Mouse (Mus musculus): ENCODE measurements around the gene Gm12185. TPM values are rescaled to one million over a fixed set of nuclear protein-coding genes. Genes with fewer than 3 reads are reported as not detected.
"Not testable (repeated sequence)": the region's sequence is repeated elsewhere in the genome, so short reads cannot be mapped to it uniquely, and the experiment has no call there.

The Gm12185 gene
- not detected in 2 replicates for polyA plus RNA-seq (2015; fragmentation: Nextera tagmentation; extraction: Ambion mirVana)

- DNase-seq; H3K9ac ChIP-seq; H3K36me3 ChIP-seq; ATAC-seq (ENCODE audit: low read depth); H3K27ac ChIP-seq; H3K27me3 ChIP-seq; H3K9me3 ChIP-seq (replicated peaks); H3K4me2 ChIP-seq; H3K4me3 ChIP-seq (replicated peaks): not testable (repeated sequence)
- WGBS (ENCODE audit: insufficient replicate concordance), result 45% methylated on average over 4 of the region's 4 CpGs
- H3K4me1 ChIP-seq (replicated peaks), result peaks cover 17% of the 10 kb centered on the region
These were observed at the start of gene Gm12185 for GRCm38 (mm10) chr11:48991740-48992520. Gm12185 (minus strand) TSS chr11:48992226.

GRCm38 (mm10) chr11:49012074-49012473, 20.0 kb upstream of the Gm12185 start:
- not testable (repeated sequence) for H3K27ac ChIP-seq; H3K36me3 ChIP-seq; H3K4me2 ChIP-seq; H3K4me3 ChIP-seq (replicated peaks); ATAC-seq (ENCODE audit: low read depth); H3K4me1 ChIP-seq (replicated peaks); H3K9me3 ChIP-seq (replicated peaks); H3K27me3 ChIP-seq; H3K9ac ChIP-seq; DNase-seq

GRCm38 (mm10) chr11:49006785-49007184, 14.8 kb upstream of the Gm12185 start:
- H3K9me3 ChIP-seq (replicated peaks); H3K4me3 ChIP-seq (replicated peaks); H3K27ac ChIP-seq; H3K4me2 ChIP-seq; ATAC-seq (ENCODE audit: low read depth); H3K4me1 ChIP-seq (replicated peaks); H3K9ac ChIP-seq; H3K27me3 ChIP-seq; DNase-seq; H3K36me3 ChIP-seq: not testable (repeated sequence)
- 63% methylated on average over 1 of the region's 1 CpGs for WGBS (ENCODE audit: insufficient replicate concordance)

- not testable (repeated sequence) for H3K27ac ChIP-seq; ATAC-seq (ENCODE audit: low read depth)
- WGBS (ENCODE audit: insufficient replicate concordance), result 25% methylated on average over 2 of the region's 2 CpGs
These were observed 14.3 kb upstream of the Gm12185 start for GRCm38 (mm10) chr11:49006317-49006716.

GRCm38 (mm10) chr11:49000411-49000810, 8.4 kb upstream of the Gm12185 start:
- not testable (repeated sequence) for H3K9me3 ChIP-seq (replicated peaks); H3K4me3 ChIP-seq (replicated peaks); DNase-seq; H3K27me3 ChIP-seq; ATAC-seq (ENCODE audit: low read depth); H3K4me2 ChIP-seq; H3K36me3 ChIP-seq; H3K4me1 ChIP-seq (replicated peaks); H3K27ac ChIP-seq; H3K9ac ChIP-seq
- WGBS (ENCODE audit: insufficient replicate concordance), result 16% methylated on average over 1 of the region's 1 CpGs

More at GRCm38 (mm10) chr11:49006317-49006716, 14.3 kb upstream of the Gm12185 start:
- H3K4me3 ChIP-seq (replicated peaks); H3K4me1 ChIP-seq (replicated peaks); H3K9ac ChIP-seq; H3K4me2 ChIP-seq; H3K27me3 ChIP-seq; H3K36me3 ChIP-seq; DNase-seq; H3K9me3 ChIP-seq (replicated peaks): not testable (repeated sequence)

GRCm38 (mm10) chr11:48994018-48994417, 2.0 kb upstream of the Gm12185 start, which contains the start of gene Tgtp1:
Tgtp1 (minus strand) TSS chr11:48994172.
- not testable (repeated sequence) for H3K9me3 ChIP-seq (replicated peaks); H3K4me3 ChIP-seq (replicated peaks); H3K36me3 ChIP-seq; DNase-seq; H3K4me2 ChIP-seq; H3K9ac ChIP-seq; ATAC-seq (ENCODE audit: low read depth); H3K27me3 ChIP-seq; H3K27ac ChIP-seq
- H3K4me1 ChIP-seq (replicated peaks), result peaks cover 17% of the 10 kb centered on the region
- WGBS (ENCODE audit: insufficient replicate concordance), result 25% methylated on average over 2 of the region's 2 CpGs

- not testable (repeated sequence) for DNase-seq; ATAC-seq (ENCODE audit: low read depth); H3K4me3 ChIP-seq (replicated peaks); H3K27me3 ChIP-seq; H3K4me2 ChIP-seq; H3K9me3 ChIP-seq (replicated peaks); H3K27ac ChIP-seq; H3K9ac ChIP-seq; H3K36me3 ChIP-seq
- WGBS (ENCODE audit: insufficient replicate concordance), result 43% methylated on average over 10 of the region's 10 CpGs
- H3K4me1 ChIP-seq (replicated peaks), result peaks cover 17% of the 10 kb centered on the region
These were observed 1.3 kb upstream of the Gm12185 start for GRCm38 (mm10) chr11:48993296-48993695.

GRCm38 (mm10) chr11:48989981-48990380, 2.0 kb downstream of the Gm12185 start:
- not testable (repeated sequence) for H3K4me2 ChIP-seq; ATAC-seq (ENCODE audit: low read depth); DNase-seq; H3K27ac ChIP-seq; H3K9me3 ChIP-seq (replicated peaks); H3K36me3 ChIP-seq; H3K9ac ChIP-seq; H3K27me3 ChIP-seq; H3K4me3 ChIP-seq (replicated peaks)
- WGBS (ENCODE audit: insufficient replicate concordance), result 45% methylated on average over 2 of the region's 2 CpGs
- peaks cover 17% of the 10 kb centered on the region for H3K4me1 ChIP-seq (replicated peaks)

- not testable (repeated sequence) for ATAC-seq (ENCODE audit: low read depth); H3K9me3 ChIP-seq (replicated peaks); H3K4me3 ChIP-seq (replicated peaks); H3K4me1 ChIP-seq (replicated peaks); H3K27me3 ChIP-seq; H3K4me2 ChIP-seq; H3K36me3 ChIP-seq; H3K27ac ChIP-seq; H3K9ac ChIP-seq; DNase-seq
- WGBS (ENCODE audit: insufficient replicate concordance), result 36% methylated on average over 2 of the region's 3 CpGs
These were observed 3.8 kb downstream of the Gm12185 start for GRCm38 (mm10) chr11:48988219-48988618.

- not testable (repeated sequence) for H3K9ac ChIP-seq; H3K4me1 ChIP-seq (replicated peaks); DNase-seq; H3K9me3 ChIP-seq (replicated peaks); H3K36me3 ChIP-seq; H3K27me3 ChIP-seq; H3K4me3 ChIP-seq (replicated peaks); H3K27ac ChIP-seq; ATAC-seq (ENCODE audit: low read depth); H3K4me2 ChIP-seq
- WGBS (ENCODE audit: insufficient replicate concordance), result no CpG with 5 or more reads among the region's 3 CpGs
These were observed 9.2 kb downstream of the Gm12185 start for GRCm38 (mm10) chr11:48982848-48983247.

- not testable (repeated sequence) for H3K4me2 ChIP-seq; DNase-seq; H3K9ac ChIP-seq; H3K36me3 ChIP-seq; H3K27me3 ChIP-seq; H3K9me3 ChIP-seq (replicated peaks); ATAC-seq (ENCODE audit: low read depth); H3K4me1 ChIP-seq (replicated peaks); H3K4me3 ChIP-seq (replicated peaks); H3K27ac ChIP-seq
- WGBS (ENCODE audit: insufficient replicate concordance), result no CpG with 5 or more reads among the region's 5 CpGs
These were observed 12.0 kb downstream of the Gm12185 start for GRCm38 (mm10) chr11:48980052-48980451.

GRCm38 (mm10) chr11:48979251-48979650, 12.8 kb downstream of the Gm12185 start, which contains the start of gene 9930111J21Rik1:
9930111J21Rik1 (minus strand) TSS chr11:48979398.
- not testable (repeated sequence) for H3K27me3 ChIP-seq; ATAC-seq (ENCODE audit: low read depth); H3K4me3 ChIP-seq (replicated peaks); DNase-seq; H3K4me2 ChIP-seq; H3K36me3 ChIP-seq; H3K9ac ChIP-seq; H3K27ac ChIP-seq; H3K4me1 ChIP-seq (replicated peaks); H3K9me3 ChIP-seq (replicated peaks)
- WGBS (ENCODE audit: insufficient replicate concordance), result no CpG with 5 or more reads among the region's 3 CpGs

All from liver, embryonic 13.5 days (tissue).